Mouse (Mus musculus): ENCODE data around the gene Adam12. TPM values are rescaled to one million over a fixed set of nuclear protein-coding genes. Genes with fewer than 3 reads are reported as not detected.

The Adam12 gene
- polyA plus RNA-seq, 1 experiment: 1.5 TPM

- H3K9ac ChIP-seq (ENCODE audit: low read depth, poor library complexity, severe bottlenecking): no peak overlapping the region
- no peaks in the 10 kb centered on the region for H3K36me3 ChIP-seq (ENCODE audit: control insufficient read depth, insufficient read depth, low read length, poor library complexity, severe bottlenecking)
- no peak overlapping the region for H3K27ac ChIP-seq (ENCODE audit: insufficient read depth, low read length)
- TF ChIP-seq EP300 (IDR thresholded peaks at IDR 0.05; ENCODE audit: insufficient read depth, low read depth, low read length) (no peak), POLR2A (IDR thresholded peaks at IDR 0.05; ENCODE audit: insufficient read depth, low read length) (no peak), CTCF (IDR thresholded peaks at IDR 0.05; ENCODE audit: low read depth, low read length) (no peak)
- H3K27me3 ChIP-seq (ENCODE audit: control insufficient read depth, insufficient read depth, low read length, poor library complexity, severe bottlenecking): no peaks in the 10 kb centered on the region
- H3K4me3 ChIP-seq (ENCODE audit: low read depth, low read length): no peak overlapping the region
- H3K4me1 ChIP-seq (ENCODE audit: control insufficient read depth, insufficient read depth, low read length): no peaks in the 10 kb centered on the region
- no peaks in the 10 kb centered on the region for H3K9me3 ChIP-seq (replicated peaks; ENCODE audit: control insufficient read depth, insufficient read depth, low read length, poor library complexity, severe bottlenecking)
Measured at GRCm38 (mm10) chr7:134261003-134261701, 29.2 kb upstream of the Adam12 start.

DNA sequence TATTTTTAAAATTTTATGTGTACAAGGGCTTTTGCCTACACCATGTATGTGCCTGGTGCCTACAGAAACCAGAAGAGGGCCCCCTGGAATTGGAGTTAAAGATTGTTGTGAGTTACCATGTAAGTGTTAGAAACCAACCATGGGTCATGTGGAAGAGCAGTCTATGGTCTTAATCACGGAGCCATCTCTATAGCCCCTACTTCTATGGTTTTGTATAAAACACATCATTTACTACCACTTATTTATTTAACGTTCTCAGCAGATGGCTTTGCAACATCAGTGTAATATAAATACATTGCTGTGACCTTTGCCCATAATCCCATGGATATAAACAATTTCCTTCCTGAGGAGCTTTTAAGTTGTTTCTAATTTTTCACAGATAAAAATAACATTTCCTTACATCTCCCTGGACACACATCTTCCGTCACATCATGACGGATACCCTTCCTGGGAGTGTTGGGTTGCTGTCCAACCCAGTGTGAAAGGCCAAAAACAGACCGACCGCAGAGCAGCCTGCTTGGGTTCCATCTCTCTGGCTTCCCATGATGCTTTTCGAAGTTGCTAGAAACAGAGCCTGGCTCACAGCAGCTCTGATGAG lies 18.4 kb upstream of the Adam12 start:
- no peaks in the 10 kb centered on the region for H3K27me3 ChIP-seq (ENCODE audit: control insufficient read depth, insufficient read depth, low read length, poor library complexity, severe bottlenecking)
- TF ChIP-seq CTCF (IDR thresholded peaks at IDR 0.05; ENCODE audit: low read depth, low read length) (no peak), POLR2A (IDR thresholded peaks at IDR 0.05; ENCODE audit: insufficient read depth, low read length) (no peak), EP300 (IDR thresholded peaks at IDR 0.05; ENCODE audit: insufficient read depth, low read depth, low read length) (no peak)
- no peaks in the 10 kb centered on the region for H3K4me1 ChIP-seq (ENCODE audit: control insufficient read depth, insufficient read depth, low read length)
- H3K9ac ChIP-seq (ENCODE audit: low read depth, poor library complexity, severe bottlenecking): no peak overlapping the region
- H3K27ac ChIP-seq (ENCODE audit: insufficient read depth, low read length): no peak overlapping the region
- no peaks in the 10 kb centered on the region for H3K9me3 ChIP-seq (replicated peaks; ENCODE audit: control insufficient read depth, insufficient read depth, low read length, poor library complexity, severe bottlenecking)
- no peaks in the 10 kb centered on the region for H3K36me3 ChIP-seq (ENCODE audit: control insufficient read depth, insufficient read depth, low read length, poor library complexity, severe bottlenecking)
- H3K4me3 ChIP-seq (ENCODE audit: low read depth, low read length): no peak overlapping the region

DNA sequence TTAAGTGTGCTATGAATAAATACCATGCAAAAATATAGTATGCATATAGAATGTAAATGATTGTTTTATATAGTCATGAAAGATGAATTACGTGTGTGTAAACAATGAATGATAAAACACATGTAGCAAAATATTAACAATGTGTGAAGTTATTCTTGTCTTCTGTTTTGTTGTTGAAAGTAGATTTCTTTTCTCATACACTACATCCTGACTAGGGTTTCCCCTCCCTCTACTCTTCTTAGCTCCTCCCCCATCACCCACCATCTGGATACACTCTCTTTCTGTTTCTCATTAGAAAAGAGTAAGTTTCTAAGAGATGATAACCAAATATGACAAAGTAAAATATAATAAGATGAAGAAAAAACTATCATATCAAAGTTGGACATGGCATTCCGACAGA lies 16.1 kb upstream of the Adam12 start:
- TF ChIP-seq CTCF (IDR thresholded peaks at IDR 0.05; ENCODE audit: low read depth, low read length): no peak
- TF ChIP-seq POLR2A (IDR thresholded peaks at IDR 0.05; ENCODE audit: insufficient read depth, low read length): no peak
- TF ChIP-seq EP300 (IDR thresholded peaks at IDR 0.05; ENCODE audit: insufficient read depth, low read depth, low read length): no peak
- no peak overlapping the region for H3K9ac ChIP-seq (ENCODE audit: low read depth, poor library complexity, severe bottlenecking)
- H3K27me3 ChIP-seq (ENCODE audit: control insufficient read depth, insufficient read depth, low read length, poor library complexity, severe bottlenecking): no peaks in the 10 kb centered on the region
- H3K4me3 ChIP-seq (ENCODE audit: low read depth, low read length): no peak overlapping the region
- H3K9me3 ChIP-seq (replicated peaks; ENCODE audit: control insufficient read depth, insufficient read depth, low read length, poor library complexity, severe bottlenecking): no peaks in the 10 kb centered on the region
- no peak overlapping the region for H3K27ac ChIP-seq (ENCODE audit: insufficient read depth, low read length)
- no peaks in the 10 kb centered on the region for H3K36me3 ChIP-seq (ENCODE audit: control insufficient read depth, insufficient read depth, low read length, poor library complexity, severe bottlenecking)
- no peaks in the 10 kb centered on the region for H3K4me1 ChIP-seq (ENCODE audit: control insufficient read depth, insufficient read depth, low read length)

DNA sequence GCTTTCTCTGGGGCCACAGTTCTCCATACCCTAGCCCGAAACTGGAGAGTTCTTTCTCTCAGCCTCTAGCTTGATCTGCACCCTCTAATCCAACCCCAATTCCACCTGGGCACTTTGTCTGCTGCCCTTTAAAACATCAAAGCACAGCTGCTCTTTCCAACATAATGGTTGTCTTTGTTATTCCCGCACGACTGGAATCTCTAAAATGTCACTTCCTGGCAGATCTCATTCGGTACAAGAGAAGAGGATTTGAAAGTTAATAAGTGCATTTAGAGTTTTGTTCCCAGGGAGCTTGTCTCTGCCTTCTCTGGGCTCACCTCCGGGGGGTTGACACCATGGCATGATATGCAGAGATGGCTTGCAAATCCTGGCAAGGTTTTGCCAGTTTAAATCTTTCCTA lies 14.7 kb upstream of the Adam12 start:
- no peaks in the 10 kb centered on the region for H3K4me1 ChIP-seq (ENCODE audit: control insufficient read depth, insufficient read depth, low read length)
- no peaks in the 10 kb centered on the region for H3K9me3 ChIP-seq (replicated peaks; ENCODE audit: control insufficient read depth, insufficient read depth, low read length, poor library complexity, severe bottlenecking)
- no peak for TF ChIP-seq EP300 (IDR thresholded peaks at IDR 0.05; ENCODE audit: insufficient read depth, low read depth, low read length)
- no peak for TF ChIP-seq CTCF (IDR thresholded peaks at IDR 0.05; ENCODE audit: low read depth, low read length)
- TF ChIP-seq POLR2A (IDR thresholded peaks at IDR 0.05; ENCODE audit: insufficient read depth, low read length): no peak
- no peak overlapping the region for H3K9ac ChIP-seq (ENCODE audit: low read depth, poor library complexity, severe bottlenecking)
- no peak overlapping the region for H3K4me3 ChIP-seq (ENCODE audit: low read depth, low read length)
- no peaks in the 10 kb centered on the region for H3K27me3 ChIP-seq (ENCODE audit: control insufficient read depth, insufficient read depth, low read length, poor library complexity, severe bottlenecking)
- no peak overlapping the region for H3K27ac ChIP-seq (ENCODE audit: insufficient read depth, low read length)
- H3K36me3 ChIP-seq (ENCODE audit: control insufficient read depth, insufficient read depth, low read length, poor library complexity, severe bottlenecking): no peaks in the 10 kb centered on the region

- Histone ChIP-seq H3K9me3 (replicated peaks; ENCODE audit: control insufficient read depth, insufficient read depth, low read length, poor library complexity, severe bottlenecking) (no peaks in the 10 kb centered on the region), H3K4me1 (ENCODE audit: control insufficient read depth, insufficient read depth, low read length) (no peaks in the 10 kb centered on the region)
- TF ChIP-seq CTCF (IDR thresholded peaks at IDR 0.05; ENCODE audit: low read depth, low read length) (no peak), POLR2A (IDR thresholded peaks at IDR 0.05; ENCODE audit: insufficient read depth, low read length) (no peak), EP300 (IDR thresholded peaks at IDR 0.05; ENCODE audit: insufficient read depth, low read depth, low read length) (no peak)
Measured at GRCm38 (mm10) chr7:134242773-134243172, 10.8 kb upstream of the Adam12 start.

DNA sequence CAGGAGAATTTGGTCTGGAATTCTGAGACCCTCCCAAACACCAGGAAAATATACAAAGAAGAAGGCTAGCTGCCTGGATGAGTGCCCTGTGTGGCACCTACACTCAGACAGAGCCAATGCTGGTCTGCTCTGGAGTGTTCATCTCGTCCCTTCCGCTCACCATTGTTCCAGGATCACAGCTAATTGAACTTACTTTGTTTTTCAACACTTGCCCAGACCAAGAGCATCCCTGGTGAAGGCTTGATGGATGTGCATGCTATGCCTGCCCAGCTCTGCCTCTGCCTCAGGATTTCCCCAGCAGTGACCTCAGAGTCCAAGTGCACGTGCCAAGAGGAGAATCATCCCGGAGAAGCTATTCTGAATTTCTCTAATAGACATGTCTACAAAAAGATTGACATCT lies 9.3 kb upstream of the Adam12 start:
- H3K4me1 ChIP-seq (ENCODE audit: control insufficient read depth, insufficient read depth, low read length): no peaks in the 10 kb centered on the region
- no peaks in the 10 kb centered on the region for H3K27me3 ChIP-seq (ENCODE audit: control insufficient read depth, insufficient read depth, low read length, poor library complexity, severe bottlenecking)
- no peak overlapping the region for H3K9ac ChIP-seq (ENCODE audit: low read depth, poor library complexity, severe bottlenecking)
- H3K9me3 ChIP-seq (replicated peaks; ENCODE audit: control insufficient read depth, insufficient read depth, low read length, poor library complexity, severe bottlenecking): no peaks in the 10 kb centered on the region
- no peaks in the 10 kb centered on the region for H3K36me3 ChIP-seq (ENCODE audit: control insufficient read depth, insufficient read depth, low read length, poor library complexity, severe bottlenecking)
- no peak overlapping the region for H3K27ac ChIP-seq (ENCODE audit: insufficient read depth, low read length)
- no peak overlapping the region for H3K4me3 ChIP-seq (ENCODE audit: low read depth, low read length)
- TF ChIP-seq EP300 (IDR thresholded peaks at IDR 0.05; ENCODE audit: insufficient read depth, low read depth, low read length) (no peak), CTCF (IDR thresholded peaks at IDR 0.05; ENCODE audit: low read depth, low read length) (no peak), POLR2A (IDR thresholded peaks at IDR 0.05; ENCODE audit: insufficient read depth, low read length) (no peak)

More at GRCm38 (mm10) chr7:134242773-134243172, 10.8 kb upstream of the Adam12 start:
- no peak overlapping the region for H3K4me3 ChIP-seq (ENCODE audit: low read depth, low read length)
- no peaks in the 10 kb centered on the region for H3K36me3 ChIP-seq (ENCODE audit: control insufficient read depth, insufficient read depth, low read length, poor library complexity, severe bottlenecking)
- no peaks in the 10 kb centered on the region for H3K27me3 ChIP-seq (ENCODE audit: control insufficient read depth, insufficient read depth, low read length, poor library complexity, severe bottlenecking)
- H3K9ac ChIP-seq (ENCODE audit: low read depth, poor library complexity, severe bottlenecking): no peak overlapping the region
- no peak overlapping the region for H3K27ac ChIP-seq (ENCODE audit: insufficient read depth, low read length)

All from ES-Bruce4 (cell line).